Comparison of ENCODE assay signal across 8 mouse cellular contexts in genomic region chr2:167062965-167063880, GRCm38 (mm10). TPM values are rescaled to one million over a fixed set of nuclear protein-coding genes. Genes with fewer than 3 reads are reported as not detected.
DNase-seq lines count a peak whose midpoint lies in the region; ATAC-seq and TF ChIP-seq lines count a peak whose summit lies in the region.

TSS of gene Znfx1 (minus strand) at chr2:167063015.

- H3K9ac ChIP-seq in hindbrain, embryonic 15.5 days = peak within 1 kb of the TSS; percentile 94

- under 1% methylated on average over 43 of the region's 57 CpGs for WGBS in hindbrain, embryonic 15.5 days

- CTCF ChIA-PET in Patski (lab: Charles Lee) = no interaction called here

- peak; percentile 89 for ATAC-seq in Patski
- peak; percentile 95 for ATAC-seq in hindbrain, embryonic 15.5 days (ENCODE audit: low FRiP score, low read depth)

- H3K4me2 ChIP-seq in hindbrain, embryonic 15.5 days = peak within 1 kb of the TSS; percentile 78

- POLR2A ChIA-PET in Patski (lab: Charles Lee) = interaction anchor here (0.6 kb wide), 1 partner anchor 46 kb away, joined by 4 read pairs; no protein-coding TSS in a partner anchor

- peak within 1 kb of the TSS; percentile 96 for H3K27ac ChIP-seq in hindbrain, embryonic 15.5 days (replicated peaks)

- no peaks in the 10 kb centered on the region for H3K9me3 ChIP-seq in hindbrain, embryonic 15.5 days

- in situ Hi-C loops in Patski (cut with MboI; ENCODE audit: low pct_unique_long_range_greater_than_20kb) = no loop called here

- DNase-seq in Patski (ENCODE audit: low read depth, low spot score) = no peak
- DNase-seq in cerebellum, postnatal 25 days = peak; percentile 98
- DNase-seq in frontal cortex, postnatal 36 days (ENCODE audit: low spot score in 2 of 2) = peak; percentile 97
- peak; percentile 94 for DNase-seq in left cerebral cortex, adult 11 months (ENCODE audit: low spot score)
- peak; percentile 98 for DNase-seq in lung, postnatal 4 days
- DNase-seq in retina, postnatal 7 days (ENCODE audit: low read depth, low spot score) = peak; percentile 93
- peak; percentile 98 for DNase-seq in urinary bladder, adult 2 months (ENCODE audit: low spot score)

- peak within 1 kb of the TSS; percentile 94 for H3K4me3 ChIP-seq in hindbrain, embryonic 15.5 days

- H3K4me1 ChIP-seq in hindbrain, embryonic 15.5 days (replicated peaks) = peaks cover 45% of the 10 kb centered on the region

- no peak for TF ChIP-seq CTCF in Patski (IDR thresholded peaks at IDR 0.05)

- H3K27me3 ChIP-seq in Patski = no peaks in the 10 kb centered on the region
- H3K27me3 ChIP-seq in hindbrain, embryonic 15.5 days = no peaks in the 10 kb centered on the region

- peaks cover 33% of the 10 kb centered on the region for H3K36me3 ChIP-seq in hindbrain, embryonic 15.5 days

RNA-seq across cellular contexts. Expression of gene Znfx1, which starts in this region (rescaled TPM):
- 30.2 TPM for polyA plus RNA-seq in Patski (2021)
- 8.0 and 9.7 TPM in 2 replicates for polyA plus RNA-seq in hindbrain, embryonic 15.5 days (2015; fragmentation: Nextera tagmentation; extraction: Ambion mirVana)
- 18.0 and 31.0 TPM in 2 replicates for polyA plus RNA-seq in urinary bladder, adult 2 months (2012; rRNA removed)
